Mouse (Mus musculus): Measurements from ENCODE around the gene Nckap1l.

GRCm38 (mm10) chr15:103498157-103498556 is 44.6 kb downstream of the Nckap1l start:
- TF ChIP-seq GATA1 (IDR thresholded peaks at IDR 0.05; ENCODE audit: low read length) (no peak), TAL1 (IDR thresholded peaks at IDR 0.05; ENCODE audit: low read length) (no peak)

Measured in erythroblast, embryonic 14.5 days (primary cell).